11 mouse cellular contexts compared by ENCODE assay signal in the genomic region with DNA sequence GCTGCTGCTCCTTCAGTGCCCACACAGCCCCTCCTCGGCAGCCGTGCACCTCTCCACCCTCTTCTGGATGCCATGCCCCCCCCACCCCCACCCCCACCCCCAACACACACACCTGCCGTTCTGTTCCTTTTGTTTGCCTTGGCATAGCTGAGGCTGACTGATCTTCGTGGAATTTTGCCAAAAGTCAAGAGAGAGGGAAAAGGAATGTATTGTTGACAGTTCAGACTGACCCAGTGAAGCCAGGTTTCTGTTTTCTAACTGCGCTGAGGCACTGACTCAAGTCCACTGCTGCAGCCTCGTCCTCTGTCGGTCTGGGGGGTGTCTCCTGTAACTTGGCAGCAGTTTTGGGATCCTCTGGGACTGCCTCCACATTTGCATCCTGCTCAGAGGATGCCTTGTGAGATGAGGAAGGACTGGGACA. TPM values are rescaled to one million over a fixed set of nuclear protein-coding genes. Genes with fewer than 3 reads are reported as not detected.
DNase-seq lines count a peak whose midpoint lies in the region; ATAC-seq and TF ChIP-seq lines count a peak whose summit lies in the region.
"Had no signal": no experiment of that assay in that cellular context is flagged by ENCODE, and none has a peak within 500 bp of the region (broad histone marks: within the 10 kb centered on the region; RNA-seq: fewer than 3 reads in every experiment).

No protein-coding gene starts in this region.

- H3K4me2 ChIP-seq in heart, embryonic 14.5 days (ENCODE audit: low read length): peak overlapping the region; percentile 21; the same call in 1 of the 2 replicates
- H3K4me2 ChIP-seq in stomach, embryonic 16.5 days (ENCODE audit: low read depth, low read length): no peak overlapping the region
- H3K4me2 ChIP-seq: midbrain, embryonic 12.5 days had no signal

- H3K9me3 ChIP-seq in heart, embryonic 14.5 days (ENCODE audit: control insufficient read depth, low read length): no peaks in the 10 kb centered on the region
- no peaks in the 10 kb centered on the region for H3K9me3 ChIP-seq in stomach, embryonic 16.5 days (replicated peaks; ENCODE audit: control insufficient read depth, low read length)
- H3K9me3 ChIP-seq: midbrain, embryonic 12.5 days had no signal

- H3K36me3 ChIP-seq in heart, embryonic 14.5 days (ENCODE audit: control insufficient read depth, insufficient read depth, low read length): peaks cover 28% of the 10 kb centered on the region
- H3K36me3 ChIP-seq in stomach, embryonic 16.5 days (ENCODE audit: control insufficient read depth, insufficient read depth, low read length): peaks cover 10% of the 10 kb centered on the region; the same call in 1 of the 2 replicates

- H3K4me1 ChIP-seq in heart, embryonic 14.5 days (ENCODE audit: control insufficient read depth in 2 of 2, insufficient read depth in 2 of 2, low read length in 2 of 2): peaks cover 10 to 20% of the 10 kb centered on the region in 2 experiments
- H3K4me1 ChIP-seq in lung, adult 2 months (ENCODE audit: control insufficient read depth, insufficient read depth, low read length): peaks cover 3% of the 10 kb centered on the region; the same call in 1 of the 2 replicates
- H3K4me1 ChIP-seq in stomach, embryonic 16.5 days (ENCODE audit: control insufficient read depth, insufficient read depth, low read length): peaks cover 17% of the 10 kb centered on the region

- ATAC-seq in heart, embryonic 14.5 days (ENCODE audit: insufficient number of reproducible peaks, insufficient read depth, low FRiP score, low read depth): no peak
- peak; percentile 44; the same call in 1 of the 2 replicates for ATAC-seq in stomach, embryonic 16.5 days (ENCODE audit: insufficient read depth, low FRiP score)

- H3K27ac ChIP-seq in heart, embryonic 14.5 days (replicated peaks in 1 of 2; ENCODE audit: control insufficient read depth in 1 of 2, insufficient read depth in 1 of 2, low read depth in 2 of 2, low read length in 2 of 2): no peak overlapping the region
- H3K27ac ChIP-seq in stomach, embryonic 16.5 days (ENCODE audit: low read length): no peak overlapping the region
- H3K27ac ChIP-seq: midbrain, embryonic 12.5 days had no signal

- no peak overlapping the region for H3K4me3 ChIP-seq in heart, embryonic 14.5 days (ENCODE audit: control insufficient read depth in 1 of 2, insufficient read depth in 1 of 2, low read depth in 1 of 2, low read length in 2 of 2)
- H3K4me3 ChIP-seq in lung, adult 2 months (replicated peaks; ENCODE audit: extremely low read depth, low read depth, low read length): no peak overlapping the region
- no peak overlapping the region for H3K4me3 ChIP-seq in stomach, embryonic 16.5 days (replicated peaks; ENCODE audit: low read length)
- H3K4me3 ChIP-seq: midbrain, embryonic 12.5 days had no signal

- TF ChIP-seq POLR2A in lung, adult 2 months (IDR thresholded peaks at IDR 0.05; ENCODE audit: borderline replicate concordance, extremely low read depth, low read depth, low read length): no peak

- 9% methylated on average over 5 of the region's 7 CpGs for WGBS in heart, embryonic 14.5 days
- WGBS in lung, adult 2 months: 21% methylated on average over 7 of the region's 7 CpGs
- 26% methylated on average over 7 of the region's 7 CpGs for WGBS in stomach, embryonic 16.5 days

- DNase-seq in heart, postnatal 36 days: no peak
- peak; percentile 45 for DNase-seq in ovary, adult 18-20 months (ENCODE audit: low spot score)
- DNase-seq in ovary, postnatal 36 days (ENCODE audit: low spot score): no peak
- DNase-seq in lung, adult 2 months: peak; percentile 36
- no peak for DNase-seq in embryo, embryonic 10 days (ENCODE audit: low spot score)
- DNase-seq in left cerebral cortex, adult 18-20 months (ENCODE audit: low spot score in 2 of 2): no peak
- DNase-seq: gastrocnemius, postnatal 36 days; kidney, postnatal 10 days had no signal

- intact Hi-C loops in heart, postnatal 36 days (cut with DNase I): no loop called here

- H3K9ac ChIP-seq in heart, embryonic 14.5 days (ENCODE audit: low read length): no peak overlapping the region
- no peak overlapping the region for H3K9ac ChIP-seq in stomach, embryonic 16.5 days (ENCODE audit: low read length)
- H3K9ac ChIP-seq: midbrain, embryonic 12.5 days had no signal

- no peak for TF ChIP-seq CTCF in lung, adult 2 months (IDR thresholded peaks at IDR 0.05; ENCODE audit: insufficient read depth, low read length)

- peaks cover 44% of the 10 kb centered on the region for H3K27me3 ChIP-seq in heart, embryonic 14.5 days (ENCODE audit: control insufficient read depth, insufficient read depth, low read length)
- peaks cover 37% of the 10 kb centered on the region for H3K27me3 ChIP-seq in stomach, embryonic 16.5 days (ENCODE audit: control insufficient read depth, insufficient read depth, low read length)

RNA-seq across cellular contexts. Expression of a gene that starts 19.3 kb away (rescaled TPM):
- 0.27 TPM in 1 of 2 replicates, not detected in the other for polyA plus RNA-seq in heart, embryonic 14.5 days (2014; fragmentation: Nextera tagmentation; extraction: Ambion mirVana)
- total RNA-seq in heart, postnatal 36 days (2021): 1 to 10 TPM; 5.6 to 7.0 TPM
- 5.2 and 7.7 TPM in 2 replicates for polyA plus RNA-seq in lung, adult 2 months (2012; rRNA removed)
- 0.09 and 0.62 TPM in 2 replicates for polyA plus RNA-seq in stomach, embryonic 16.5 days (2015; fragmentation: Nextera tagmentation; extraction: Ambion mirVana)
- total RNA-seq in left cerebral cortex, adult 18-20 months (2021): 100 to 1,000 TPM; 594 to 629 TPM

RNA-seq across cellular contexts. Expression of a gene that starts 24.3 kb away (rescaled TPM):
- 99.1 and 101 TPM in 2 replicates for polyA plus RNA-seq in heart, embryonic 14.5 days (2014; fragmentation: Nextera tagmentation; extraction: Ambion mirVana)
- 10 to 100 TPM; 43.8 to 46.9 TPM for total RNA-seq in heart, postnatal 36 days (2021)
- 60.8 and 99.3 TPM in 2 replicates for polyA plus RNA-seq in lung, adult 2 months (2012; rRNA removed)
- 158 and 177 TPM in 2 replicates for polyA plus RNA-seq in stomach, embryonic 16.5 days (2015; fragmentation: Nextera tagmentation; extraction: Ambion mirVana)
- 10 to 100 TPM; 69.3 to 69.4 TPM for total RNA-seq in left cerebral cortex, adult 18-20 months (2021)

RNA-seq across cellular contexts. Expression of a gene that starts 26.5 kb away (rescaled TPM):
- polyA plus RNA-seq in heart, embryonic 14.5 days (2014; fragmentation: Nextera tagmentation; extraction: Ambion mirVana): 27.7 and 28.3 TPM in 2 replicates
- total RNA-seq in heart, postnatal 36 days (2021): 10 to 100 TPM; 25.2 to 29.7 TPM
- polyA plus RNA-seq in lung, adult 2 months (2012; rRNA removed): 89.5 and 111 TPM in 2 replicates
- 114 and 128 TPM in 2 replicates for polyA plus RNA-seq in stomach, embryonic 16.5 days (2015; fragmentation: Nextera tagmentation; extraction: Ambion mirVana)
- total RNA-seq in left cerebral cortex, adult 18-20 months (2021): 100 to 1,000 TPM; 116 to 118 TPM

RNA-seq across cellular contexts. Expression of a gene that starts 31.1 kb away (rescaled TPM):
- polyA plus RNA-seq in heart, embryonic 14.5 days (2014; fragmentation: Nextera tagmentation; extraction: Ambion mirVana): 929 and 946 TPM in 2 replicates
- 10 to 100 TPM; 76.7 to 85.5 TPM for total RNA-seq in heart, postnatal 36 days (2021)
- 151 and 182 TPM in 2 replicates for polyA plus RNA-seq in lung, adult 2 months (2012; rRNA removed)
- polyA plus RNA-seq in stomach, embryonic 16.5 days (2015; fragmentation: Nextera tagmentation; extraction: Ambion mirVana): 1,208 and 1,239 TPM in 2 replicates
- 10 to 100 TPM; 67.9 to 71.8 TPM for total RNA-seq in left cerebral cortex, adult 18-20 months (2021)

RNA-seq across cellular contexts. Expression of a gene that starts 34.4 kb away (rescaled TPM):
- polyA plus RNA-seq in heart, embryonic 14.5 days (2014; fragmentation: Nextera tagmentation; extraction: Ambion mirVana): 0.16 and 0.39 TPM in 2 replicates
- 1 to 10 TPM; 2.3 to 2.9 TPM for total RNA-seq in heart, postnatal 36 days (2021)
- 5.4 and 6.1 TPM in 2 replicates for polyA plus RNA-seq in lung, adult 2 months (2012; rRNA removed)
- polyA plus RNA-seq in stomach, embryonic 16.5 days (2015; fragmentation: Nextera tagmentation; extraction: Ambion mirVana): 0.66 and 0.72 TPM in 2 replicates
- 10 to 100 TPM; 20.0 to 23.1 TPM for total RNA-seq in left cerebral cortex, adult 18-20 months (2021)

Comparison
In these comparisons a context has a peak if more than half of its experiments do, and no peak if none do; other contexts are left out.
1. DNase-seq: peak in ovary, adult 18-20 months (single experiment) and lung, adult 2 months (single experiment); none in heart, postnatal 36 days (0 of 2), ovary, postnatal 36 days (single experiment), embryo, embryonic 10 days (single experiment) and left cerebral cortex, adult 18-20 months (0 of 2).